Mouse (Mus musculus) embryonic facial prominence, embryonic 10.5 days (tissue): ENCODE results near the gene Sbk3. TPM values are rescaled to one million over a fixed set of nuclear protein-coding genes. Genes with fewer than 3 reads are reported as not detected.

ENCODE experiments used
- DNase-seq: peaks from one replicate; pipeline ENCODE4 v3.0.0-alpha.2; 2017; ENCODE audit warnings: low spot score
- H3K27ac ChIP-seq: fragments of 300-500 bp; sonication (generic); replicated peaks from 2 replicates; pipeline ENCODE4 v1.5.1; 2016; ENCODE audit warnings: mild to moderate bottlenecking
- H3K27me3 ChIP-seq: fragments of 300-500 bp; sonication (generic); replicated peaks from 2 replicates; pipeline ENCODE4 v1.6.1; 2016; ENCODE audit warnings: low read depth, mild to moderate bottlenecking; ENCODE audit not compliant: poor library complexity, severe bottlenecking
- H3K36me3 ChIP-seq: fragments of 300-500 bp; sonication (generic); replicated peaks from 2 replicates; pipeline ENCODE4 v1.6.1; 2016; ENCODE audit warnings: mild to moderate bottlenecking, moderate library complexity
- H3K4me1 ChIP-seq: fragments of 300-500 bp; sonication (generic); 2 replicates; pipeline ENCODE4 v1.6.1; 2016
- H3K4me3 ChIP-seq: fragments of 300-500 bp; sonication (generic); 2 replicates; pipeline ENCODE4 v1.5.1; 2016; ENCODE audit warnings: mild to moderate bottlenecking, moderate library complexity
- H3K9me3 ChIP-seq: fragments of 300-500 bp; sonication (generic); 2 replicates; pipeline ENCODE4 v1.6.1; 2016; ENCODE audit warnings: mild to moderate bottlenecking
- WGBS: fragments of 180-500 bp; shearing (Covaris S2); methylation state at CpG from one replicate; pipeline ENCODE4 v1.1.7; 2016; 5-methylcytosine and 5-hydroxymethylcytosine counted together
- polyA plus RNA-seq: library from polyadenylated mRNA; unstranded; fragments of >200 nt; fragmentation: Nextera tagmentation; extraction: Ambion mirVana; gene quantifications from 2 replicates; pipeline ENCODE4 v1.2.1, GENCODE M21; 2016

Sbk3 gene
- polyA plus RNA-seq, 1 experiment from 2014 or later, result not detected

GRCm38 (mm10) chr7:4975455-4975854, 4.5 kb upstream of the Sbk3 start:
- Histone ChIP-seq H3K4me1 (0 out of 2 replicates have a peak, but pooled peaks cover 3% of the 10 kb centered on the region), H3K4me3 (no peak overlapping the region), H3K9me3 (peaks cover 4% of the 10 kb centered on the region; the same call in 1 of the 2 replicates), H3K27ac (no peak overlapping the region), H3K27me3 (no peaks in the 10 kb centered on the region), H3K36me3 (no peaks in the 10 kb centered on the region)
- DNase-seq, result no peak
- WGBS, result 57% methylated on average over 4 of the region's 4 CpGs

- H3K9me3 ChIP-seq, result peaks cover 4% of the 10 kb centered on the region; the same call in 1 of the 2 replicates
- H3K4me1 ChIP-seq, result 0 out of 2 replicates have a peak, but pooled peaks cover 3% of the 10 kb centered on the region
- no peak overlapping the region for H3K27ac ChIP-seq
- H3K27me3 ChIP-seq, result no peaks in the 10 kb centered on the region
- H3K4me3 ChIP-seq, result no peak overlapping the region
- 70% methylated on average over 18 of the region's 18 CpGs for WGBS
- H3K36me3 ChIP-seq, result no peaks in the 10 kb centered on the region
- DNase-seq, result no peak
Measured at GRCm38 (mm10) chr7:4972321-4973047, 1.5 kb upstream of the Sbk3 start.

GRCm38 (mm10) chr7:4971710-4972109, 742 bp upstream of the Sbk3 start:
- Histone ChIP-seq H3K36me3 (no peaks in the 10 kb centered on the region), H3K4me1 (0 out of 2 replicates have a peak, but pooled peaks cover 3% of the 10 kb centered on the region), H3K27me3 (no peaks in the 10 kb centered on the region), H3K27ac (no peak overlapping the region; the same call in 1 of the 2 replicates), H3K9me3 (no peaks in the 10 kb centered on the region), H3K4me3 (no peak overlapping the region)
- no peak for DNase-seq
- 26% methylated on average over 7 of the region's 7 CpGs for WGBS

GRCm38 (mm10) chr7:4964988-4965387, 6.0 kb downstream of the Sbk3 start:
- no peak overlapping the region for H3K4me3 ChIP-seq
- no peaks in the 10 kb centered on the region for H3K36me3 ChIP-seq
- H3K4me1 ChIP-seq, result peaks cover 12% of the 10 kb centered on the region
- H3K9me3 ChIP-seq, result no peaks in the 10 kb centered on the region
- H3K27me3 ChIP-seq, result no peaks in the 10 kb centered on the region
- no peak for DNase-seq
- H3K27ac ChIP-seq, result no peak overlapping the region
- WGBS, result 81% methylated on average over 5 of the region's 5 CpGs

GRCm38 (mm10) chr7:4964272-4964671, 6.7 kb downstream of the Sbk3 start, which contains the start of gene Sbk2:
TSS of gene Sbk2 (minus strand) at chr7:4964406.
- Histone ChIP-seq H3K9me3 (no peaks in the 10 kb centered on the region), H3K27me3 (no peaks in the 10 kb centered on the region), H3K4me3 (peak within 1 kb of the TSS; percentile 33; the same call in 1 of the 2 replicates), H3K36me3 (no peaks in the 10 kb centered on the region), H3K27ac (no peak within 1 kb of the TSS), H3K4me1 (peaks cover 12% of the 10 kb centered on the region)
- peak; percentile 76 for DNase-seq
- 6% methylated on average over 10 of the region's 10 CpGs for WGBS

GRCm38 (mm10) chr7:4963527-4963926, 7.4 kb downstream of the Sbk3 start:
- H3K36me3 ChIP-seq, result no peaks in the 10 kb centered on the region
- H3K4me3 ChIP-seq, result no peak overlapping the region
- H3K27ac ChIP-seq, result no peak overlapping the region
- no peaks in the 10 kb centered on the region for H3K9me3 ChIP-seq
- DNase-seq, result no peak
- peaks cover 12% of the 10 kb centered on the region for H3K4me1 ChIP-seq
- no peaks in the 10 kb centered on the region for H3K27me3 ChIP-seq
- WGBS, result 68% methylated on average over 5 of the region's 5 CpGs

- 81% methylated on average over 10 of the region's 10 CpGs for WGBS
- no peak for DNase-seq
- H3K27ac ChIP-seq, result no peak overlapping the region
Measured at GRCm38 (mm10) chr7:4957361-4957760, 13.6 kb downstream of the Sbk3 start.

GRCm38 (mm10) chr7:4953815-4954445, 17.0 kb downstream of the Sbk3 start:
- WGBS, result 29% methylated on average over 10 of the region's 10 CpGs
- H3K36me3 ChIP-seq, result no peaks in the 10 kb centered on the region
- no peak for DNase-seq
- no peaks in the 10 kb centered on the region for H3K4me1 ChIP-seq
- H3K4me3 ChIP-seq, result no peak overlapping the region
- no peaks in the 10 kb centered on the region for H3K9me3 ChIP-seq
- H3K27ac ChIP-seq, result no peak overlapping the region
- no peaks in the 10 kb centered on the region for H3K27me3 ChIP-seq

More at GRCm38 (mm10) chr7:4957361-4957760, 13.6 kb downstream of the Sbk3 start:
- Histone ChIP-seq H3K36me3 (no peaks in the 10 kb centered on the region), H3K4me1 (no peaks in the 10 kb centered on the region), H3K27me3 (no peaks in the 10 kb centered on the region), H3K4me3 (no peak overlapping the region), H3K9me3 (no peaks in the 10 kb centered on the region)

GRCm38 (mm10) chr7:4950561-4951342, 20.2 kb downstream of the Sbk3 start:
- H3K4me1 ChIP-seq, result no peaks in the 10 kb centered on the region
- H3K36me3 ChIP-seq, result no peaks in the 10 kb centered on the region
- H3K27me3 ChIP-seq, result no peaks in the 10 kb centered on the region
- 83% methylated on average over 19 of the region's 19 CpGs for WGBS
- no peak overlapping the region for H3K27ac ChIP-seq
- no peak for DNase-seq
- H3K4me3 ChIP-seq, result no peak overlapping the region
- H3K9me3 ChIP-seq, result no peaks in the 10 kb centered on the region

- WGBS, result 80% methylated on average over 6 of the region's 6 CpGs
- Histone ChIP-seq H3K27ac (no peak overlapping the region), H3K4me3 (no peak overlapping the region), H3K27me3 (no peaks in the 10 kb centered on the region), H3K9me3 (no peaks in the 10 kb centered on the region), H3K4me1 (peaks cover 2% of the 10 kb centered on the region; the same call in 1 of the 2 replicates), H3K36me3 (no peaks in the 10 kb centered on the region)
- DNase-seq, result no peak
Measured at GRCm38 (mm10) chr7:4948386-4948785, 22.6 kb downstream of the Sbk3 start.

GRCm38 (mm10) chr7:4947855-4948254, 23.1 kb downstream of the Sbk3 start:
- Histone ChIP-seq H3K4me3 (no peak overlapping the region), H3K27me3 (no peaks in the 10 kb centered on the region), H3K9me3 (no peaks in the 10 kb centered on the region), H3K4me1 (peaks cover 5% of the 10 kb centered on the region; the same call in 1 of the 2 replicates), H3K36me3 (no peaks in the 10 kb centered on the region), H3K27ac (no peak overlapping the region)
- DNase-seq, result no peak
- 56% methylated on average over 2 of the region's 2 CpGs for WGBS

- Histone ChIP-seq H3K9me3 (no peaks in the 10 kb centered on the region), H3K4me3 (peak overlapping the region; percentile 47), H3K27ac (peak overlapping the region; percentile 40), H3K27me3 (no peaks in the 10 kb centered on the region), H3K4me1 (peaks cover 5% of the 10 kb centered on the region; the same call in 1 of the 2 replicates), H3K36me3 (no peaks in the 10 kb centered on the region)
- peak; percentile 91 for DNase-seq
- WGBS, result 21% methylated on average over 15 of the region's 15 CpGs
Measured at GRCm38 (mm10) chr7:4943223-4943815, 27.6 kb downstream of the Sbk3 start.
